Mouse (Mus musculus) stomach, embryonic 14.5 days (tissue): ENCODE measurements around the gene Gm5089. TPM values are rescaled to one million over a fixed set of nuclear protein-coding genes. Genes with fewer than 3 reads are reported as not detected.

Experiments
- ATAC-seq: fragments of 200-750 bp; cut with Nextera tagmentation; 2 replicates; pipeline ENCODE4 v1.8.0; 2017; ENCODE audit warnings: low read depth, moderate TSS enrichment; ENCODE audit not compliant: insufficient number of reproducible peaks, insufficient read depth, low FRiP score
- H3K27ac ChIP-seq: fragments of 300-500 bp; sonication (generic); 2 replicates; pipeline ENCODE4 v1.5.1; 2014; ENCODE audit warnings: mild to moderate bottlenecking, low read length, moderate library complexity, mixed read lengths
- H3K27me3 ChIP-seq: fragments of 300-500 bp; sonication (generic); 2 replicates; pipeline ENCODE4 v1.6.1; 2014; ENCODE audit warnings: low read length, control low read depth, mixed read lengths; ENCODE audit not compliant: control insufficient read depth, insufficient read depth
- H3K36me3 ChIP-seq: fragments of 300-500 bp; sonication (generic); 2 replicates; pipeline ENCODE4 v1.6.1; 2014; ENCODE audit warnings: mild to moderate bottlenecking, control low read depth, low read length, moderate library complexity, mixed read lengths; ENCODE audit not compliant: control insufficient read depth, insufficient read depth
- H3K4me1 ChIP-seq: fragments of 300-500 bp; sonication (generic); 2 replicates; pipeline ENCODE4 v1.6.1; 2014; ENCODE audit warnings: low read length, control low read depth, mixed read lengths; ENCODE audit not compliant: control insufficient read depth, insufficient read depth
- H3K4me2 ChIP-seq: fragments of 300-500 bp; sonication (generic); replicated peaks from 2 replicates; pipeline ENCODE4 v1.6.1; 2014; ENCODE audit warnings: low read depth, low read length, control low read depth
- H3K4me3 ChIP-seq: fragments of 300-500 bp; sonication (generic); 2 replicates; pipeline ENCODE4 v1.5.1; 2014; ENCODE audit warnings: low read depth, low read length, control low read depth
- H3K9ac ChIP-seq: fragments of 300-500 bp; sonication (generic); replicated peaks from 2 replicates; pipeline ENCODE4 v1.6.1; 2014; ENCODE audit warnings: low read depth, mild to moderate bottlenecking, control low read depth, low read length, moderate library complexity, mixed read lengths
- H3K9me3 ChIP-seq: fragments of 300-500 bp; sonication (generic); 2 replicates; pipeline ENCODE4 v1.6.1; 2016; ENCODE audit warnings: low read depth, low read length, control low read depth; ENCODE audit not compliant: control insufficient read depth
- WGBS: fragments of 180-500 bp; shearing (Covaris S2); extraction: QIAGEN DNeasy Blood & Tissue Kit; methylation state at CpG from one replicate; pipeline ENCODE4 v1.1.7; 2014; 5-methylcytosine and 5-hydroxymethylcytosine counted together
- polyA plus RNA-seq: library from polyadenylated mRNA; unstranded; fragments of >200 nt; fragmentation: Nextera tagmentation; extraction: Ambion mirVana; gene quantifications from 2 replicates; pipeline ENCODE4 v1.2.1, GENCODE M21; 2014

The Gm5089 gene
- polyA plus RNA-seq, 1 experiment from 2014 or later = not detected

- Histone ChIP-seq H3K4me2 (no peak overlapping the region), H3K4me1 (no peaks in the 10 kb centered on the region), H3K9me3 (no peaks in the 10 kb centered on the region), H3K9ac (no peak overlapping the region), H3K27ac (no peak overlapping the region), H3K36me3 (no peaks in the 10 kb centered on the region), H3K4me3 (no peak overlapping the region), H3K27me3 (no peaks in the 10 kb centered on the region)
- no peak for ATAC-seq
- WGBS = 34% methylated on average over 10 of the region's 10 CpGs
These were observed 24.2 kb downstream of the Gm5089 start for GRCm38 (mm10) chr14:122426529-122427203.

- 63% methylated on average over 3 of the region's 3 CpGs for WGBS
- no peak overlapping the region for H3K9ac ChIP-seq
These were observed 26.5 kb downstream of the Gm5089 start for GRCm38 (mm10) chr14:122424441-122424840.

GRCm38 (mm10) chr14:122416166-122416771, 34.6 kb downstream of the Gm5089 start:
- Histone ChIP-seq H3K9me3 (no peaks in the 10 kb centered on the region), H3K36me3 (no peaks in the 10 kb centered on the region), H3K27ac (no peak overlapping the region), H3K27me3 (no peaks in the 10 kb centered on the region), H3K4me2 (no peak overlapping the region), H3K9ac (no peak overlapping the region), H3K4me1 (no peaks in the 10 kb centered on the region), H3K4me3 (no peak overlapping the region)
- no peak for ATAC-seq
- WGBS = 37% methylated on average over 4 of the region's 4 CpGs

More at GRCm38 (mm10) chr14:122424441-122424840, 26.5 kb downstream of the Gm5089 start:
- no peak for ATAC-seq
- no peaks in the 10 kb centered on the region for H3K36me3 ChIP-seq
- no peak overlapping the region for H3K4me3 ChIP-seq
- H3K4me1 ChIP-seq = no peaks in the 10 kb centered on the region
- no peak overlapping the region for H3K4me2 ChIP-seq
- H3K27me3 ChIP-seq = no peaks in the 10 kb centered on the region
- no peak overlapping the region for H3K27ac ChIP-seq
- no peaks in the 10 kb centered on the region for H3K9me3 ChIP-seq

- Histone ChIP-seq H3K27me3 (no peaks in the 10 kb centered on the region), H3K9ac (no peak overlapping the region), H3K27ac (no peak overlapping the region), H3K4me1 (no peaks in the 10 kb centered on the region), H3K9me3 (no peaks in the 10 kb centered on the region), H3K36me3 (no peaks in the 10 kb centered on the region), H3K4me3 (no peak overlapping the region), H3K4me2 (no peak overlapping the region)
- 86% methylated on average over 2 of the region's 2 CpGs for WGBS
- no peak for ATAC-seq
These were observed 36.1 kb downstream of the Gm5089 start for GRCm38 (mm10) chr14:122414786-122415185.

- 77% methylated on average over 2 of the region's 2 CpGs for WGBS
- Histone ChIP-seq H3K4me2 (no peak overlapping the region), H3K9ac (no peak overlapping the region), H3K4me1 (no peaks in the 10 kb centered on the region), H3K9me3 (no peaks in the 10 kb centered on the region), H3K27me3 (peaks cover 3% of the 10 kb centered on the region; the same call in 1 of the 2 replicates), H3K27ac (no peak overlapping the region), H3K4me3 (no peak overlapping the region), H3K36me3 (no peaks in the 10 kb centered on the region)
- no peak for ATAC-seq
These were observed 37.4 kb downstream of the Gm5089 start for GRCm38 (mm10) chr14:122413542-122413928.

- Histone ChIP-seq H3K27ac (no peak overlapping the region), H3K27me3 (peaks cover 8% of the 10 kb centered on the region), H3K4me1 (no peaks in the 10 kb centered on the region), H3K9me3 (no peaks in the 10 kb centered on the region), H3K36me3 (no peaks in the 10 kb centered on the region), H3K4me2 (no peak overlapping the region), H3K9ac (no peak overlapping the region), H3K4me3 (no peak overlapping the region)
- 68% methylated on average over 2 of the region's 2 CpGs for WGBS
- ATAC-seq = no peak
These were observed 37.9 kb downstream of the Gm5089 start for GRCm38 (mm10) chr14:122412841-122413541.

GRCm38 (mm10) chr14:122406541-122407219, 44.2 kb downstream of the Gm5089 start:
- Histone ChIP-seq H3K9ac (no peak overlapping the region), H3K27ac (no peak overlapping the region), H3K9me3 (no peaks in the 10 kb centered on the region), H3K4me3 (peak overlapping the region; percentile 27), H3K4me2 (peak overlapping the region; percentile 69), H3K36me3 (no peaks in the 10 kb centered on the region), H3K27me3 (peaks cover 32% of the 10 kb centered on the region), H3K4me1 (0 out of 2 replicates have a peak, but pooled peaks cover 9% of the 10 kb centered on the region)
- 2% methylated on average over 58 of the region's 58 CpGs for WGBS
- no peak; the same call in 1 of the 2 replicates for ATAC-seq

DNA sequence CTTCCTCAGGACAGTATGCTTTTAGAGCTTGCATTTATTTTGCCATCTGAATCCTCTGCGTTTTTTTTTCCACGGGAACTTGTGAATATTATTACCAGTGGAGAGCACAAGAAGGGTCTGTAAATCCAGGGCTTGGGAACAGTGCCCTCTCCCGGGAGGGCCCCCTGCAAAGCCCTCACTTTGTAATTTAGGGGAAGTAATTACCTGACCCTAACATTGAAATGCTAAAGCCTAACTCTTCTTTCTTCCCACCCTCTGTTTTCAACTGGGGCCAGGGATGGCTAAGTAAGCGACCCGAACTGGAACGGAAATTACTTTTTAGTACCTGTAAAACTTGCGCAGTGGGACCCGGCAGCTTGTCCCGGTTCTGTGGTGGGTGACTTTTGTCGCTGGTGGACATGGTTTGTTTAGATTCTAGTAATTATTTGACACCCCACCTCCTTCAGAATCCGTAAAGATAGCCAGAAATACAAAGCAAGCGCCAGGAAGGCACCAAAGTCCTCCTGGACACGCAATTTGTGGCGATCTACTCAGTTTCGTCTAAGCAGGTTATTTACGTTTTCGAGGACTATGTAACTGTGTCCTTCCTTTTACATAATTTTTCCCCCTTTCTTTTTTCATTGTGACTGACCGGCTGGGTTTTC, 44.9 kb downstream of the Gm5089 start:
- H3K9ac ChIP-seq = no peak overlapping the region
- 0 out of 2 replicates have a peak, but pooled peaks cover 9% of the 10 kb centered on the region for H3K4me1 ChIP-seq
- no peaks in the 10 kb centered on the region for H3K9me3 ChIP-seq
- no peak for ATAC-seq
- H3K27ac ChIP-seq = no peak overlapping the region
- peak overlapping the region; percentile 69 for H3K4me2 ChIP-seq
- no peaks in the 10 kb centered on the region for H3K36me3 ChIP-seq
- H3K4me3 ChIP-seq = peak overlapping the region; percentile 27
- 3% methylated on average over 18 of the region's 18 CpGs for WGBS
- H3K27me3 ChIP-seq = peaks cover 32% of the 10 kb centered on the region
